Mouse (Mus musculus): ENCODE data around the gene Pik3cg. TPM values are rescaled to one million over a fixed set of nuclear protein-coding genes. Genes with fewer than 3 reads are reported as not detected.

Pik3cg gene
- total RNA-seq, 2 experiments from 2014 or later, result 15.6 to 27.7 TPM

- no peak for ATAC-seq (replicated peaks; ENCODE audit: low FRiP score, poor library complexity, severe bottlenecking)
Observed at GRCm38 (mm10) chr12:32203695-32204094, 4.8 kb downstream of the Pik3cg start.

- ATAC-seq (replicated peaks; ENCODE audit: low FRiP score, poor library complexity, severe bottlenecking), result no peak
Observed at GRCm38 (mm10) chr12:32202583-32202982, 5.9 kb downstream of the Pik3cg start.

- ATAC-seq (replicated peaks; ENCODE audit: low FRiP score, poor library complexity, severe bottlenecking), result no peak
Observed at GRCm38 (mm10) chr12:32201932-32202331, 6.5 kb downstream of the Pik3cg start.

GRCm38 (mm10) chr12:32201070-32201585 is 7.3 kb downstream of the Pik3cg start:
- ATAC-seq (replicated peaks; ENCODE audit: low FRiP score, poor library complexity, severe bottlenecking), result no peak

- no peak for ATAC-seq (replicated peaks; ENCODE audit: low FRiP score, poor library complexity, severe bottlenecking)
Observed at GRCm38 (mm10) chr12:32200387-32201069, 7.9 kb downstream of the Pik3cg start.

GRCm38 (mm10) chr12:32199422-32199821 is 9.0 kb downstream of the Pik3cg start:
- ATAC-seq (replicated peaks; ENCODE audit: low FRiP score, poor library complexity, severe bottlenecking), result no peak

- ATAC-seq (replicated peaks; ENCODE audit: low FRiP score, poor library complexity, severe bottlenecking), result no peak
Observed at GRCm38 (mm10) chr12:32198025-32198424, 10.4 kb downstream of the Pik3cg start.

GRCm38 (mm10) chr12:32195000-32195399 is 13.5 kb downstream of the Pik3cg start:
- no peak for ATAC-seq (replicated peaks; ENCODE audit: low FRiP score, poor library complexity, severe bottlenecking)

GRCm38 (mm10) chr12:32194358-32194757 is 14.1 kb downstream of the Pik3cg start:
- ATAC-seq (replicated peaks; ENCODE audit: low FRiP score, poor library complexity, severe bottlenecking), result no peak

GRCm38 (mm10) chr12:32190927-32191326 is 17.5 kb downstream of the Pik3cg start:
- no peak for ATAC-seq (replicated peaks; ENCODE audit: low FRiP score, poor library complexity, severe bottlenecking)

GRCm38 (mm10) chr12:32187668-32188236 is 20.7 kb downstream of the Pik3cg start:
- no peak for ATAC-seq (replicated peaks; ENCODE audit: low FRiP score, poor library complexity, severe bottlenecking)

- ATAC-seq (replicated peaks; ENCODE audit: low FRiP score, poor library complexity, severe bottlenecking), result no peak
Observed at GRCm38 (mm10) chr12:32186627-32187255, 21.7 kb downstream of the Pik3cg start.

- no peak for ATAC-seq (replicated peaks; ENCODE audit: low FRiP score, poor library complexity, severe bottlenecking)
Observed at GRCm38 (mm10) chr12:32184874-32185273, 23.6 kb downstream of the Pik3cg start.

GRCm38 (mm10) chr12:32183584-32183983 is 24.9 kb downstream of the Pik3cg start:
- no peak for ATAC-seq (replicated peaks; ENCODE audit: low FRiP score, poor library complexity, severe bottlenecking)

GRCm38 (mm10) chr12:32182632-32183419 is 25.6 kb downstream of the Pik3cg start:
- no peak for ATAC-seq (replicated peaks; ENCODE audit: low FRiP score, poor library complexity, severe bottlenecking)

- no peak for ATAC-seq (replicated peaks; ENCODE audit: low FRiP score, poor library complexity, severe bottlenecking)
Observed at GRCm38 (mm10) chr12:32181885-32182284, 26.6 kb downstream of the Pik3cg start.

- no peak for ATAC-seq (replicated peaks; ENCODE audit: low FRiP score, poor library complexity, severe bottlenecking)
Observed at GRCm38 (mm10) chr12:32174437-32174836, 34.0 kb downstream of the Pik3cg start.

GRCm38 (mm10) chr12:32172826-32173225 is 35.6 kb downstream of the Pik3cg start:
- ATAC-seq (replicated peaks; ENCODE audit: low FRiP score, poor library complexity, severe bottlenecking), result no peak

- ATAC-seq (replicated peaks; ENCODE audit: low FRiP score, poor library complexity, severe bottlenecking), result no peak
Observed at GRCm38 (mm10) chr12:32169164-32169563, 39.3 kb downstream of the Pik3cg start.

GRCm38 (mm10) chr12:32168751-32169150 is 39.7 kb downstream of the Pik3cg start:
- no peak for ATAC-seq (replicated peaks; ENCODE audit: low FRiP score, poor library complexity, severe bottlenecking)

Data from erythroblast, adult 5-6 weeks (primary cell).